Mouse (Mus musculus): ENCODE results near the gene Apobec1. TPM values are rescaled to one million over a fixed set of nuclear protein-coding genes. Genes with fewer than 3 reads are reported as not detected.
"Not testable (repeated sequence)": the region's sequence is repeated elsewhere in the genome, so short reads cannot be mapped to it uniquely, and the experiment has no call there.

Apobec1 gene
- polyA plus RNA-seq (2021), result 0.04 TPM

DNA sequence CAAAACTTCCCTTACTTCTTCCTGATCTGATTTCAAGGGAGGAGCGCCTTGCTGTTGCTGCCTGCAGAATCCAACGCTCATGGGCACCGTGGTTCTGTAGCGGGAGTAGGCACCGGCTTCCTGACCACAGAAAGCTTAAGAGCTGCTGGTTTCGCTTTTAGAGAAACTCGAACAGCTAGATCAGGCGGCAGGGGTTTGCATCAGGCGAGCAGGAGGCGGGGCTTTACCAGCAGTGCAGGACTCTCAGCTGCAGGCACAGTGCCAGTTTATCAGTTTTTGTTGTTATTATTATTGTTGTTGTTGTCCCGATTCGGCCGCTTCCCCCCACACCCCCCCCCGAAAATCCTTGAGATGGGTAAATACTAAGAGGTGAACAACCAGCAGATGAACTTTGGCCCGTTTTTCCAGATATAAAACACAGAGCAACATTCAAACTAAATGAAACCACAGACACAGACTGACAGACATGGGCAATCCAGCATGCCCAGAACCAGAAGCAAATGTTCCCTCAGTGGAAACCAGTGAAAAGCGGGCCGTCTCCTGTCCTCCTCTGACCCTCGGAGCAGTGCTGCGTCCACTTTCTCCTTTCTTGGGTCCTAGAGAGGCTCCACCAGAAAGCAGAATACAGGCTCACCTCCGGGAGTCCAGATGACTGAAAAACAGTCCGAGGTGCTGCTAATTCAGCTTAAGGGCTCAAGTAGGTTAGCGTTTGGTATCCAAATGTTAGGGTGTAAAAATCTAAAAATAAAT, at the start of gene Apobec1:
Gene Apobec1 (minus strand): TSS at position 203 of the 750 bp plus-strand sequence.
- ATAC-seq (peak; percentile 91), DNase-seq (ENCODE audit: low read depth, low spot score) (no peak)
- ChIA-PET CTCF (no interaction called here), POLR2A (no interaction called here)
- TF ChIP-seq CTCF (IDR thresholded peaks at IDR 0.05), result no peak
- H3K27me3 ChIP-seq, result no peaks in the 10 kb centered on the region
- in situ Hi-C loops (cut with MboI; ENCODE audit: low pct_unique_long_range_greater_than_20kb), result no loop called here

- H3K27me3 ChIP-seq, result peaks cover 7% of the 10 kb centered on the region
- POLR2A ChIA-PET, result no interaction called here
- no peak for TF ChIP-seq CTCF (IDR thresholded peaks at IDR 0.05)
- CTCF ChIA-PET, result no interaction called here
- DNase-seq (ENCODE audit: low read depth, low spot score), result no peak
- no peak for ATAC-seq
- in situ Hi-C loops (cut with MboI; ENCODE audit: low pct_unique_long_range_greater_than_20kb), result no loop called here
These were observed 48.2 kb upstream of the Apobec1 start for GRCm38 (mm10) chr6:122650398-122650980.

DNA sequence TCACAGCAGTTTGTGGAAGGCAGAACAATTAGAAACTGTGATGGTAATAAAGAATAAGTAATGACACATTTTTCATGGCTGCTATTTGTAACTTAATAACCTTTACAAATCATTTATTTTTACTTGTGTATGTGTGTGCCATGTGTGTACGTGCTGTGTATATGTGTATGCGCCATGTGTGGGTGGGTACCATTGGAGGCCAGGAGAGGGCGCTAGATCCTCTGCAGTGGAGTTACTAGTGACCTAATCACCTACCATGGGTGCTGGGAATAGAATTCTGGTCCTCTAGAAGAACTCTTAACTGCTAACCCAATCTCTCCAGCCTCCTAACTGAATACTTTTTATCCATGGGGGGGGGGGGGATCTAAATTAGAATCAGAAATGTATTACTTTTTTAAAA, 47.7 kb upstream of the Apobec1 start:
- ChIA-PET CTCF (no interaction called here), POLR2A (no interaction called here)
- DNase-seq (ENCODE audit: low read depth, low spot score) (no peak), ATAC-seq (no peak)
- H3K27me3 ChIP-seq, result peaks cover 4% of the 10 kb centered on the region
- in situ Hi-C loops (cut with MboI; ENCODE audit: low pct_unique_long_range_greater_than_20kb), result no loop called here
- TF ChIP-seq CTCF (IDR thresholded peaks at IDR 0.05), result peak; percentile 11

- ATAC-seq; CTCF ChIA-PET; DNase-seq (ENCODE audit: low read depth, low spot score); H3K27me3 ChIP-seq; in situ Hi-C loops (cut with MboI; ENCODE audit: low pct_unique_long_range_greater_than_20kb); POLR2A ChIA-PET: not testable (repeated sequence)
These were observed 42.0 kb upstream of the Apobec1 start for GRCm38 (mm10) chr6:122644196-122644595.

DNA sequence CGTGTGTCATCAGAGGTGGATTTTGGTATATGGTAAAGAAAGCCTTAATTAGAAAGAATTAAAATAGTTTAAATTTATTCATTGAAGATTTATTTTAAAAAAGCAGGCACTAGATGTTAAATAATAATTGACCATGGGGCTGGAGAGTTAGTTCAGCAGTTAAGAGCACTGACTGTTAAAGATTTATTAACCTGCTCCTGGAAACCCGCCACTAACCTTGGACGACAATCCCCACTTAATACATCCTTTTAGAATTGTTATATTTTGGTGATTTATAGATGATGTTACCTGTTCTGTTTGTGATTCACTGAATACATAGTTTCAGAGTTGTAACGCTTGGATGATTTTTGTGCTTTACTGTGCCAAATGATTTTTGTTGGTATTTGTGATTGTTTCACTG, 35.3 kb upstream of the Apobec1 start:
- CTCF ChIA-PET, result interaction anchor here (0.6 kb wide), 1 partner anchor 80 kb away, joined by 3 read pairs; no protein-coding TSS in a partner anchor
- in situ Hi-C loops (cut with MboI; ENCODE audit: low pct_unique_long_range_greater_than_20kb); H3K27me3 ChIP-seq; POLR2A ChIA-PET; DNase-seq (ENCODE audit: low read depth, low spot score); ATAC-seq: not testable (repeated sequence)

- ChIA-PET POLR2A (no interaction called here), CTCF (no interaction called here)
- DNase-seq (ENCODE audit: low read depth, low spot score) (no peak), ATAC-seq (no peak)
- no peak for TF ChIP-seq CTCF (IDR thresholded peaks at IDR 0.05)
- in situ Hi-C loops (cut with MboI; ENCODE audit: low pct_unique_long_range_greater_than_20kb), result no loop called here
- H3K27me3 ChIP-seq, result no peaks in the 10 kb centered on the region
These were observed 34.4 kb upstream of the Apobec1 start for GRCm38 (mm10) chr6:122636666-122637065.

DNA sequence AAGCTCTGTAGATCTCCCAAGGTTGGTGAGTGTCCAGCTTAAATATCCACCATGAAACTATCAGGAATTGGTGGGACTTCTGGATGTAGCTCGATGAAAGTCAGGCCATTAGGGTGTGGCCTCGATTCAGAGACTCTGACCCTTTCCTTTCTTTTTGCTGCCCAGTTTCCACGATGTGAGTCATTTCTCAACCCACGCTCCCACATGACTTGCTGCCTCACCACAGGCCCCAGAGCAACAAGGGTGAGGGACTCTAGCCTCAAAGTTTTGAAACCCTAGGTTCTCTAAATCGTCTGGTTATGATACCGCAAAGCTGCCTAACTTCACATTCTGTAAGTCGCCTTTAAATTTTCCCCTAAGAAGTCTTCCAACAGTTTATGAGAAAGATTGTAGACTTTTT, 33.1 kb upstream of the Apobec1 start:
- no peak for ATAC-seq
- POLR2A ChIA-PET, result no interaction called here
- in situ Hi-C loops (cut with MboI; ENCODE audit: low pct_unique_long_range_greater_than_20kb), result no loop called here
- no peak for TF ChIP-seq CTCF (IDR thresholded peaks at IDR 0.05)
- H3K27me3 ChIP-seq, result no peaks in the 10 kb centered on the region
- CTCF ChIA-PET, result no interaction called here
- no peak for DNase-seq (ENCODE audit: low read depth, low spot score)

DNA sequence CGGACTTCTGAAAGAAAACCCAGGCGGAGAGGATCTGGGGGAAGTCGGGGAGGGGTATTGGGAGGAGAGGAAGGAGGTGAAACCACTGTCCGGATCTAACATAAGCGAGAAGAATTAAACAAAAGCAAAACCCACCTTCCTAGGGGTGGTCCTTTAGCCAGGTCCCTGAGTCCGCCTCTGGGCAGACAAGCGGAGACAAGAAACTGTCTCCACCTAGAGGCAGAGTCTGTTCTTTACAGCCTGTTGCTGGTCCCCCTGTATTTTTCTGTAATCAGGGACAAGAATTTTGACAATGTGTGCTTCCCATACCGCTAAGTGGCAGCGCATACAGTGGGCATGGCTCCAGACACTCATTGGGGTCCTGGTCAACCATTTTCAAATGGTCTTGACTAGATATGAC, 31.2 kb upstream of the Apobec1 start:
- ATAC-seq (no peak), DNase-seq (ENCODE audit: low read depth, low spot score) (no peak)
- in situ Hi-C loops (cut with MboI; ENCODE audit: low pct_unique_long_range_greater_than_20kb), result no loop called here
- ChIA-PET POLR2A (no interaction called here), CTCF (no interaction called here)
- no peaks in the 10 kb centered on the region for H3K27me3 ChIP-seq
- TF ChIP-seq CTCF (IDR thresholded peaks at IDR 0.05), result peak; percentile 33

GRCm38 (mm10) chr6:122627469-122628108, 25.3 kb upstream of the Apobec1 start:
- ChIA-PET CTCF (interaction anchor here (1.6 kb wide), 1 partner anchor 42 kb away, joined by 4 read pairs; no protein-coding TSS in a partner anchor), POLR2A (no interaction called here)
- DNase-seq (ENCODE audit: low read depth, low spot score), result no peak
- in situ Hi-C loops (cut with MboI; ENCODE audit: low pct_unique_long_range_greater_than_20kb), result no loop called here
- H3K27me3 ChIP-seq, result no peaks in the 10 kb centered on the region
- no peak for TF ChIP-seq CTCF (IDR thresholded peaks at IDR 0.05)
- no peak for ATAC-seq

DNA sequence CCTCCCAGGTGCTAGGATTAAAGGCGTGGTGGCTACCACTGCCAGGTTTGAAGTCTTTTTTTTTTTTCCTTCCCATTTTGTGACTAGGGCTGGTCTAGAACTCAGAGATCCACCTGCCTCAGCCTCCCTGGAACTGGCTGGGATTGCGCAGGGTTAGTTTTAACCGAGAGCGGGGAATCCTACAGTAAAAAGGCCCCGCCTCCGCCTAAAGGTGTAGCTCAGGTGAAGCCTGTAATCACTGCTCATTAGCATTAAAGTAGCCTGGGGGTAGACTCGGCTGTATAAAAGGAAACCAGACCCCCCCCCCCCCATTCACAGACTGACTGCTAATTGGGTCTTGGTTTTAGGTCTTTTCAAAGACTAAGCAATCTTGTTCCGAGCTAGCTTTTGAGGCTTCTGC, 23.9 kb upstream of the Apobec1 start, which contains the start of gene Dppa3:
Gene Dppa3 (plus strand): TSS at position 301 of the 400 bp plus-strand sequence.
- ATAC-seq (no peak), DNase-seq (ENCODE audit: low read depth, low spot score) (no peak)
- ChIA-PET CTCF (no interaction called here), POLR2A (no interaction called here)
- H3K27me3 ChIP-seq, result no peaks in the 10 kb centered on the region
- TF ChIP-seq CTCF (IDR thresholded peaks at IDR 0.05), result no peak
- in situ Hi-C loops (cut with MboI; ENCODE audit: low pct_unique_long_range_greater_than_20kb), result no loop called here

GRCm38 (mm10) chr6:122625156-122625555, 22.9 kb upstream of the Apobec1 start:
- no peak for TF ChIP-seq CTCF (IDR thresholded peaks at IDR 0.05)
- ChIA-PET CTCF (no interaction called here), POLR2A (no interaction called here)
- DNase-seq (ENCODE audit: low read depth, low spot score), result no peak
- ATAC-seq, result no peak
- H3K27me3 ChIP-seq, result no peaks in the 10 kb centered on the region
- in situ Hi-C loops (cut with MboI; ENCODE audit: low pct_unique_long_range_greater_than_20kb), result no loop called here
